Mouse (Mus musculus) mouse trophoblast stem cell (cell line): Measurements from ENCODE around the gene Tmem179b.
"Not testable (repeated sequence)": the region's sequence is repeated elsewhere in the genome, so short reads cannot be mapped to it uniquely, and the experiment has no call there.

ENCODE experiments used
- in situ Hi-C, 2 experiments: fragments of 300-500 bp; cut with MseI, MboI; formaldehyde crosslinking; loops; 2 replicates in 1 of 2; 3 replicates in 1 of 2; pipeline ENCODE4 v1.15.1; 2025

Tmem179b gene

DNA sequence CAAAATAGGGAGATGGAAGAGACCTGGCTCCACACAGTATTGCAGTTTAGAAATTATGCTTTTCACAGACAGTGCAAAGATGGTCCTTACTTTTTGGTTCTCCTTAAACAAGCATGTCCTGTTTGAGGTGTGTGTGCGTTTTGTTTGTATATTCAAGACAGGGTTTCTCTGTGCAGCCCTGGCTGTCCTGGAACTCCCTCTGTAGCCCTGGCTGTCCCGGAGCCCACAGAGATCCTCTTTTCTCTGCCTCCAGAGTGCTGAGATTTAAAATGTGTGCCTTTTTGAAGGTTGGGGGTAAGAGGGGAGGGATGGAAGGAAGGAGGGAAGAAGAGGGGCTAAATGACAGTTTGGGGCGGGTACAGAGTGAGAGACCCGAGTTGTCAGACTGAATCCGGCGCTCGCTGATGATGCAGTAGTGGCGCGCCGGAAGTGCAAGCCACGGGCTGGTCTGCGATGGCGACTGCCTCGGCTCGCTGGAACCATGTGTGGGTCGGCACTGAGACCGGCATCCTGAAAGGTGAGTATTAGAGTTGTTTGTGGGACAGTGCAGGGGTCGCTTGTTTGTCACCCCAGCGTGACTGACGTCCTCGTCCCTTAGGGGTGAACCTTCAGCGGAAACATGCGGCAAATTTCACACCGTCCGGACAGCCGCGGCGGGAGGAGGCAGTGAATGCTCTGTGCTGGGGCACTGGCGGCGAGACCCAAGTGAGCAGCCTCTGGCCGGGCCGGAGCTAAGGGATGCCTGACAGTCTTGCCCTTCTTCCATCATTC, 38.7 kb downstream of the Tmem179b start, which contains the start of gene Wdr74:
TSS of gene Wdr74 (plus strand) at position 439 of the 771 bp plus-strand sequence.
- in situ Hi-C loops, result no loop called here

DNA sequence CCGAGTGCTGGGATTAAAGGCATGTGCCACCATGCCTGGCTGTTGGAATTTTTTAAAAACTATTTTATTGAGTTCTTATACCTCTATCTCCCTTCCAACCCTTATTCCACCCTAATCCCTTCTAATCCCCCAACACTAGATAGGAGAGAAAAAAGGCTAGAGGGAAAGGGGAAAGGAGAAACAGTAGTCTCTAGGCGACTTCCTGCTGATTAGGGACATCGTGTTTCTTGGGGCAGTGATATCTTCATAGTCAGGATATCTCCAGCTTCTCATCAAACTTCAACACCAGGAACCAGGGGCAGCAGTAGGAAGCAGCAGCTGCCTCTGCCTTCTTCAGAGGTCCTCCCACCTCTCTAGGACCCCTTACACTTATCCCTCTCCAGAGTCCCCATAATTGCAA, 39.9 kb downstream of the Tmem179b start:
- in situ Hi-C loops, result no loop called here

DNA sequence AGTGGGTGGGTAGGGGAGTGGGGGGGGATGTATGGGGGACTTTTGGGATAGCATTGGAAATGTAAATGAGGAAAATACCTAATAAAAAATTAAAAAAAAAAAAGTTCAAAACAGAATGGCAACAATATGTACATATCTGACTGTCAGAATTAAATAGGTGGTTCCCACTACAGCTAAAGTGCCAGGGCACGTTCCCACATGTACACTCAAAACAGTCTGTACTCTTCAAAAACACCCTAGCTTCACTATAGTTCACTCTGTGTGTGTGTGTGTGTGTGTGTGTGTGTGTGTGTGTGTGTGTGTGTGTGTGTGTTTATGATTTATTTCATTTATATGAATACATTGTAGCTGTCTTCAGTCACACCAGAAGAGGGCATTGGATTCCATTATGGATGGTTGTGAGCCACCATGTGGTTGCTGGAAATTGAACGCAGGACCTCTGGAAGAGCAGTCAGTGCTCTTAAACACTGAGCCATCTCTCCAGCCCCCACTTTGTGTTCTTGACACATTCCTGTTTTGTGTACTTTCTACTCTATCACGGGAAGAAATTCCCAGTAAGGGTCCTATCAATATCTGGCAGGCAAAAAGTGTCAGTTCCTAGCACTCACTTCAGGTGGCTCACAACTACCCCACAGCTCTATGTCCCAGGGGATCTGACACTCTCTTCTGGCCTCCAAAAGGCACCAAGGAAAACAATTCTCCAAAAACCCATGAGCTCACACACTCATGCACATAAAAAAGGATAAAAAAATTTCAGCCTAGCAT, 45.8 kb downstream of the Tmem179b start:
- in situ Hi-C loops, result not testable (repeated sequence)

- in situ Hi-C loops, result no loop called here
Measured at GRCm38 (mm10) chr19:8727495-8728114, 46.7 kb downstream of the Tmem179b start.

DNA sequence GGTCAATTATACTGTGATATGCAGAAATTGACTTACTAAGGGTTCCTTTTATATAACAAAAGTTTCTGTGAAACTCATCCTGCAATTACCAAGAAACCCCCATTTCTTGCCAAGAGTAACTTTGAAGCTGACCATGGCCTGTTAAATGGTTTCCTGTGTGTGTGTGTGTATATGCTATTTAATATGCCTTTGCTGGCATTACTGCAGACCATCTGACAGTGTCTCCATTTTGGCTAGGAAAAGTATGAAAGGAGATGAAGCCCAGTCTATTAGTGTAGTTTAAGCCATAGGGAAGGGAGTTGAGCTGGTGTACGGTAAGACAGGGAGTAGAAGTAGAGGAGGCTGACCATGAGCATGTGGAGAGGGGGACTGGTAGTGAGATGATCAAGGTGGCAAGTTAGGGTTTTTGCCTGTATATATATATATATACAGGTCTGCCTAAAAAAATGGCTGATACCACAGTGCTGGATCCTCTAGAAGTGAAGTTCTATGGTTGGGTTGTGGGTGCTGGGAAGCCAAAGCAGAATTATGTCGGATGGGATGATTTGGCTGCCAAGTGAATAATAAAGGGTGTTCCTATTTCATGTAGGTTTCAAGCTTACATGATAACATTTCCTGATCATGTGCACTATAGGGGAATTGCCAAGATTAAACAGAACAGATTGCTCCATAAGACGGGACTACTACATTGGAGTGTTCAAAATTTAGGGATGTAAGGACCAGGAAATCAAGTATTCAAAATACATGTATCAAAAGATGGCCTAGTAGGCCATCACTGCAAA, 47.5 kb downstream of the Tmem179b start:
- in situ Hi-C loops, result no loop called here

DNA sequence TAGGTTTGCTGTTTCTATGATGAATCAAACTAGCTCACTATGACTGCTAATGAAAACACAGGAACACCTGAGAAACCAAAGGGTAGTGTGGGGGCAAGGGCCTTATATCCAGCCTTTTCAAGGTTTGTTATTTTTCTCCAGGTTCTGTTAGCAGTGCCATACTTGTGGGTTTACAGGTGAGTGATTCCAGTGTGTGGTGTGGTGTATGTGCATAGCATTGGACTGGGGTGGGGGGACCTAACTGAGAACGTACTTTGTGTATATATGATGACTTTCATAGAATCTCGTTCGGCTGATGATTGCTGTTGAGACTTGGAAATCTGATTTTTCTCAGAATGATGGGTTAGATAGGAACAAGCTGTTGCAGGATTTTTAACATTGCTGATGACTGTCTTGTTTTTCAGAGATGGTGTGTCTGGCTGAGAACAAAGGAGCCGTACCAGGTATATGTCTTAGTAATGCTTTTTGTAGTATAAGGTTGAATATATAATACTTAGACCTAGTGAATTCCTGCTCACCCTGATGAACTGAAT, 49.1 kb downstream of the Tmem179b start:
- in situ Hi-C loops, result no loop called here

- in situ Hi-C loops, result no loop called here
Measured at GRCm38 (mm10) chr19:8724392-8724791, 49.9 kb downstream of the Tmem179b start.

GRCm38 (mm10) chr19:8723574-8724346, 50.5 kb downstream of the Tmem179b start:
- in situ Hi-C loops, result no loop called here

GRCm38 (mm10) chr19:8722907-8723573, 51.2 kb downstream of the Tmem179b start, which contains the start of gene Slc3a2:
Gene Slc3a2 (minus strand): TSS chr19:8723369.
- in situ Hi-C loops, result no loop called here

DNA sequence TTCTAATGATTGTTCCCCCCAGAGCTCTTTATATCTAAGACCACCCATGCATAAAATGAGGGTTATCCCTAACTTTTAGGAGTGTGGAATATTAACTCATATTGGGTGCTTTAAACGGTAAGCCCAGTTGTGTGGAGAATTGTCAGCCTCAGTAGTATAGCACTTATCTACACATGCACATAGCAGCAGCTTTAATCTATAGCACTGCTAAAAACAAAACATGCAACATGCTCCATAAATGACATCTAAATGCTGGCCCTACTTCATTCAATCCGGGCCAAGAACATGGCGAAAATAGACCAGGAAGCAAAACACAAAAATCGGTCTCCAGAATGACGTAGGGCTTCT, 51.7 kb downstream of the Tmem179b start:
- in situ Hi-C loops, result no loop called here
